Mouse (Mus musculus) embryonic facial prominence, embryonic 10.5 days (tissue): ENCODE data around the gene Armt1. TPM values are rescaled to one million over a fixed set of nuclear protein-coding genes. Genes with fewer than 3 reads are reported as not detected.

Experiments
- DNase-seq: peaks from one replicate; pipeline ENCODE4 v3.0.0-alpha.2; 2017; ENCODE audit warnings: low spot score
- H3K27ac ChIP-seq: fragments of 300-500 bp; sonication (generic); replicated peaks from 2 replicates; pipeline ENCODE4 v1.5.1; 2016; ENCODE audit warnings: mild to moderate bottlenecking
- H3K27me3 ChIP-seq: fragments of 300-500 bp; sonication (generic); replicated peaks from 2 replicates; pipeline ENCODE4 v1.6.1; 2016; ENCODE audit warnings: low read depth, mild to moderate bottlenecking; ENCODE audit not compliant: poor library complexity, severe bottlenecking
- H3K36me3 ChIP-seq: fragments of 300-500 bp; sonication (generic); replicated peaks from 2 replicates; pipeline ENCODE4 v1.6.1; 2016; ENCODE audit warnings: mild to moderate bottlenecking, moderate library complexity
- H3K4me1 ChIP-seq: fragments of 300-500 bp; sonication (generic); 2 replicates; pipeline ENCODE4 v1.6.1; 2016
- H3K4me3 ChIP-seq: fragments of 300-500 bp; sonication (generic); 2 replicates; pipeline ENCODE4 v1.5.1; 2016; ENCODE audit warnings: mild to moderate bottlenecking, moderate library complexity
- H3K9me3 ChIP-seq: fragments of 300-500 bp; sonication (generic); 2 replicates; pipeline ENCODE4 v1.6.1; 2016; ENCODE audit warnings: mild to moderate bottlenecking
- WGBS: fragments of 180-500 bp; shearing (Covaris S2); methylation state at CpG from one replicate; pipeline ENCODE4 v1.1.7; 2016; 5-methylcytosine and 5-hydroxymethylcytosine counted together
- polyA plus RNA-seq: library from polyadenylated mRNA; unstranded; fragments of >200 nt; fragmentation: Nextera tagmentation; extraction: Ambion mirVana; gene quantifications from 2 replicates; pipeline ENCODE4 v1.2.1, GENCODE M21; 2016

The Armt1 gene
- polyA plus RNA-seq, result 27.4 and 29.5 TPM in 2 replicates

- no peaks in the 10 kb centered on the region for H3K27me3 ChIP-seq
- peak; percentile 98 for DNase-seq
- under 1% methylated on average over 75 of the region's 75 CpGs for WGBS
- H3K27ac ChIP-seq, result peak within 1 kb of the TSS; percentile 89
- no peaks in the 10 kb centered on the region for H3K9me3 ChIP-seq
- H3K4me1 ChIP-seq, result peaks cover 18% of the 10 kb centered on the region
- H3K36me3 ChIP-seq, result peaks cover 42% of the 10 kb centered on the region
- H3K4me3 ChIP-seq, result peak within 1 kb of the TSS; percentile 79
These were observed at the start of gene Armt1, which contains the start of gene Rmnd1 for GRCm38 (mm10) chr10:4432123-4432931. Gene Armt1, plus strand, starts transcription at chr10:4432467. Gene Rmnd1, minus strand, starts transcription at chr10:4432388.

- WGBS, result 93% methylated on average over 7 of the region's 7 CpGs
- Histone ChIP-seq H3K4me3 (no peak overlapping the region), H3K27ac (no peak overlapping the region), H3K4me1 (peaks cover 21% of the 10 kb centered on the region), H3K27me3 (no peaks in the 10 kb centered on the region), H3K9me3 (no peaks in the 10 kb centered on the region), H3K36me3 (no peaks in the 10 kb centered on the region)
- no peak for DNase-seq
These were observed 48.0 kb upstream of the Armt1 start for GRCm38 (mm10) chr10:4384244-4384643.

GRCm38 (mm10) chr10:4386609-4387591 is 45.4 kb upstream of the Armt1 start:
- whole genome bisulfite sequencing, result under 1% methylated on average over 89 of the region's 133 CpGs
- Histone ChIP-seq H3K9me3 (no peaks in the 10 kb centered on the region), H3K27ac (peak overlapping the region; percentile 99), H3K4me3 (peak overlapping the region; percentile 97), H3K4me1 (peaks cover 47% of the 10 kb centered on the region), H3K36me3 (peaks cover 3% of the 10 kb centered on the region; the same call in 1 of the 2 replicates), H3K27me3 (no peaks in the 10 kb centered on the region)
- peak; percentile 97 for DNase-seq

GRCm38 (mm10) chr10:4387701-4388383 is 44.4 kb upstream of the Armt1 start, which contains the start of gene Zbtb2:
Gene Zbtb2, minus strand, starts transcription at chr10:4388108.
- peaks cover 48% of the 10 kb centered on the region for H3K4me1 ChIP-seq
- no peaks in the 10 kb centered on the region for H3K9me3 ChIP-seq
- peak within 1 kb of the TSS; percentile 99 for H3K27ac ChIP-seq
- DNase-seq, result peak; percentile 83
- WGBS, result under 1% methylated on average over 85 of the region's 87 CpGs
- peak within 1 kb of the TSS; percentile 97 for H3K4me3 ChIP-seq
- H3K27me3 ChIP-seq, result no peaks in the 10 kb centered on the region
- peaks cover 11% of the 10 kb centered on the region for H3K36me3 ChIP-seq

- Histone ChIP-seq H3K27ac (peak overlapping the region; percentile 99), H3K36me3 (peaks cover 16% of the 10 kb centered on the region), H3K9me3 (no peaks in the 10 kb centered on the region), H3K4me1 (peaks cover 44% of the 10 kb centered on the region), H3K27me3 (no peaks in the 10 kb centered on the region), H3K4me3 (peak overlapping the region; percentile 97)
- 2% methylated on average over 19 of the region's 19 CpGs for WGBS
- DNase-seq, result no peak
These were observed 43.9 kb upstream of the Armt1 start for GRCm38 (mm10) chr10:4388384-4388745.

- peak overlapping the region; percentile 99; the same call in 1 of the 2 replicates for H3K27ac ChIP-seq
- H3K27me3 ChIP-seq, result no peaks in the 10 kb centered on the region
- H3K9me3 ChIP-seq, result no peaks in the 10 kb centered on the region
- peaks cover 44% of the 10 kb centered on the region for H3K4me1 ChIP-seq
- 46% methylated on average over 10 of the region's 10 CpGs for WGBS
- DNase-seq, result no peak
- peaks cover 23% of the 10 kb centered on the region for H3K36me3 ChIP-seq
- peak overlapping the region; percentile 97 for H3K4me3 ChIP-seq
These were observed 43.2 kb upstream of the Armt1 start for GRCm38 (mm10) chr10:4389036-4389435.

GRCm38 (mm10) chr10:4389461-4390112 is 42.7 kb upstream of the Armt1 start:
- Histone ChIP-seq H3K9me3 (no peaks in the 10 kb centered on the region), H3K27me3 (no peaks in the 10 kb centered on the region), H3K4me3 (peak overlapping the region; percentile 97), H3K36me3 (peaks cover 28% of the 10 kb centered on the region), H3K4me1 (peaks cover 44% of the 10 kb centered on the region), H3K27ac (no peak overlapping the region)
- 65% methylated on average over 5 of the region's 5 CpGs for WGBS
- DNase-seq, result no peak

GRCm38 (mm10) chr10:4390550-4390949 is 41.7 kb upstream of the Armt1 start:
- 72% methylated on average over 2 of the region's 2 CpGs for WGBS
- Histone ChIP-seq H3K4me3 (no peak overlapping the region), H3K36me3 (peaks cover 38% of the 10 kb centered on the region), H3K27ac (no peak overlapping the region), H3K9me3 (no peaks in the 10 kb centered on the region), H3K27me3 (no peaks in the 10 kb centered on the region), H3K4me1 (peaks cover 44% of the 10 kb centered on the region)
- no peak for DNase-seq

- peaks cover 43% of the 10 kb centered on the region for H3K36me3 ChIP-seq
- peaks cover 40% of the 10 kb centered on the region for H3K4me1 ChIP-seq
- no peak overlapping the region for H3K27ac ChIP-seq
- no peak overlapping the region for H3K4me3 ChIP-seq
- WGBS, result 75% methylated on average over 5 of the region's 5 CpGs
- no peak for DNase-seq
- H3K27me3 ChIP-seq, result no peaks in the 10 kb centered on the region
- H3K9me3 ChIP-seq, result no peaks in the 10 kb centered on the region
These were observed 41.2 kb upstream of the Armt1 start for GRCm38 (mm10) chr10:4391076-4391475.

- Histone ChIP-seq H3K9me3 (no peaks in the 10 kb centered on the region), H3K36me3 (peaks cover 51% of the 10 kb centered on the region), H3K4me3 (no peak overlapping the region), H3K4me1 (peaks cover 36% of the 10 kb centered on the region), H3K27ac (no peak overlapping the region), H3K27me3 (no peaks in the 10 kb centered on the region)
- WGBS, result 64% methylated on average over 6 of the region's 6 CpGs
- no peak for DNase-seq
These were observed 40.4 kb upstream of the Armt1 start for GRCm38 (mm10) chr10:4391851-4392250.

- Histone ChIP-seq H3K4me3 (no peak overlapping the region), H3K4me1 (peaks cover 16% of the 10 kb centered on the region), H3K27me3 (no peaks in the 10 kb centered on the region), H3K9me3 (no peaks in the 10 kb centered on the region), H3K27ac (no peak overlapping the region), H3K36me3 (peaks cover 79% of the 10 kb centered on the region)
- no peak for DNase-seq
- 92% methylated on average over 3 of the region's 3 CpGs for WGBS
These were observed 36.9 kb upstream of the Armt1 start for GRCm38 (mm10) chr10:4395321-4395720.
